In genomic region chr1:186635045-186635444, GRCm38 (mm10) we compare ENCODE assay signal across 13 mouse cellular contexts.
DNase-seq lines count a peak whose midpoint lies in the region; ATAC-seq and TF ChIP-seq lines count a peak whose summit lies in the region.
"Had no signal": no experiment of that assay in that cellular context is flagged by ENCODE, and none has a peak within 500 bp of the region (broad histone marks: within the 10 kb centered on the region; RNA-seq: fewer than 3 reads in every experiment).

No protein-coding gene starts in this region.

- no peaks in the 10 kb centered on the region for H3K27me3 ChIP-seq in lung, embryonic 16.5 days (ENCODE audit: control insufficient read depth, insufficient read depth, low read depth, low read length)
- no peaks in the 10 kb centered on the region for H3K27me3 ChIP-seq in limb, embryonic 15.5 days
- H3K27me3 ChIP-seq: heart, embryonic 12.5 days; hindbrain, embryonic 15.5 days; Patski had no signal

- H3K27ac ChIP-seq in lung, embryonic 16.5 days (ENCODE audit: low read length), result peak overlapping the region; percentile 5; the same call in 1 of the 2 replicates
- peak overlapping the region; percentile 55; the same call in 1 of the 2 replicates for H3K27ac ChIP-seq in limb, embryonic 15.5 days
- no peak overlapping the region for H3K27ac ChIP-seq in left cerebral cortex, adult 2 months
- H3K27ac ChIP-seq: hindbrain, embryonic 15.5 days had no signal

- WGBS in lung, embryonic 16.5 days, result 52% methylated on average over 7 of the region's 7 CpGs
- WGBS in limb, embryonic 15.5 days, result 59% methylated on average over 7 of the region's 7 CpGs

- no peak overlapping the region for H3K4me3 ChIP-seq in lung, embryonic 16.5 days (ENCODE audit: low read length)
- no peak overlapping the region for H3K4me3 ChIP-seq in limb, embryonic 15.5 days
- H3K4me3 ChIP-seq in left cerebral cortex, adult 2 months, result no peak overlapping the region
- H3K4me3 ChIP-seq: heart, embryonic 12.5 days; hindbrain, embryonic 15.5 days had no signal

- peak; percentile 20 to 37 for DNase-seq in gastrocnemius, adult 8-10 months (ENCODE audit: low spot score in 2 of 2)
- no peak for DNase-seq in gastrocnemius, postnatal 4 days (ENCODE audit: low spot score in 2 of 2)
- no peak for DNase-seq in lung, postnatal 10 days
- DNase-seq in skeletal muscle tissue, adult 2 months (ENCODE audit: low read depth, low spot score), result peak; percentile 47
- DNase-seq in left cerebral cortex, adult 2 months (ENCODE audit: extremely low spot score in 1 of 2, low spot score in 2 of 2), result no peak
- DNase-seq: cerebellum, adult 9-10 months; kidney, adult 2 months; right cerebral cortex, postnatal 4 days had no signal

- intact Hi-C loops in left cerebral cortex, adult 2 months (cut with DNase I), result no loop called here

- H3K9me3 ChIP-seq in lung, embryonic 16.5 days (ENCODE audit: control insufficient read depth, low read length), result no peaks in the 10 kb centered on the region
- H3K9me3 ChIP-seq in limb, embryonic 15.5 days, result no peaks in the 10 kb centered on the region
- H3K9me3 ChIP-seq: heart, embryonic 12.5 days; hindbrain, embryonic 15.5 days had no signal

- peaks cover 20% of the 10 kb centered on the region for H3K4me1 ChIP-seq in lung, embryonic 16.5 days (replicated peaks; ENCODE audit: control insufficient read depth, insufficient read depth, low read length)
- H3K4me1 ChIP-seq in limb, embryonic 15.5 days, result peaks cover 14% of the 10 kb centered on the region; the same call in 1 of the 2 replicates

- no peak overlapping the region for H3K9ac ChIP-seq in lung, embryonic 16.5 days (ENCODE audit: low read length)
- H3K9ac ChIP-seq in limb, embryonic 15.5 days, result no peak overlapping the region
- H3K9ac ChIP-seq: heart, embryonic 12.5 days; hindbrain, embryonic 15.5 days had no signal

- ATAC-seq in lung, embryonic 16.5 days (ENCODE audit: low read depth), result peak; percentile 49; the same call in 1 of the 2 replicates
- no peak for ATAC-seq in limb, embryonic 15.5 days (ENCODE audit: insufficient number of reproducible peaks, low FRiP score, low TSS enrichment, low read depth)
- ATAC-seq: Patski had no signal

- TF ChIP-seq CTCF in left cerebral cortex, adult 2 months (IDR thresholded peaks at IDR 0.05), result no peak

- H3K4me2 ChIP-seq in lung, embryonic 16.5 days (ENCODE audit: low read depth, low read length), result no peak overlapping the region
- H3K4me2 ChIP-seq in limb, embryonic 15.5 days, result no peak overlapping the region
- H3K4me2 ChIP-seq: heart, embryonic 12.5 days; hindbrain, embryonic 15.5 days had no signal

- H3K36me3 ChIP-seq in lung, embryonic 16.5 days (ENCODE audit: control insufficient read depth, insufficient read depth, low read length), result peaks cover 9% of the 10 kb centered on the region
- H3K36me3 ChIP-seq in limb, embryonic 15.5 days, result no peaks in the 10 kb centered on the region; the same call in none of the 2 replicates
- H3K36me3 ChIP-seq: hindbrain, embryonic 15.5 days had no signal

Comparison
In these comparisons a context has a peak if more than half of its experiments do, and no peak if none do; other contexts are left out.
1. DNase-seq: peak in gastrocnemius, adult 8-10 months (2 of 2) and skeletal muscle tissue, adult 2 months (single experiment); none in gastrocnemius, postnatal 4 days (0 of 2), lung, postnatal 10 days (single experiment) and left cerebral cortex, adult 2 months (0 of 2).